Mouse (Mus musculus): ENCODE results near the gene Efna2. TPM values are rescaled to one million over a fixed set of nuclear protein-coding genes. Genes with fewer than 3 reads are reported as not detected.
"Not testable (repeated sequence)": the region's sequence is repeated elsewhere in the genome, so short reads cannot be mapped to it uniquely, and the experiment has no call there.

The Efna2 gene
- total RNA-seq, 4 experiments from 2014 or later = 0.78 to 1.2 (median 1.1) TPM

- no peak for DNase-seq (ENCODE audit: low spot score)
Measured at GRCm38 (mm10) chr10:80189999-80190398, 10.7 kb downstream of the Efna2 start.

- no peak for DNase-seq (ENCODE audit: low spot score)
Measured at GRCm38 (mm10) chr10:80190491-80191051, 11.3 kb downstream of the Efna2 start.

- no peak for DNase-seq (ENCODE audit: low spot score)
Measured at GRCm38 (mm10) chr10:80193976-80194375, 14.7 kb downstream of the Efna2 start.

- no peak for DNase-seq (ENCODE audit: low spot score)
Measured at GRCm38 (mm10) chr10:80194441-80194840, 15.2 kb downstream of the Efna2 start.

GRCm38 (mm10) chr10:80196167-80196566, 16.9 kb downstream of the Efna2 start:
- no peak for DNase-seq (ENCODE audit: low spot score)

GRCm38 (mm10) chr10:80196778-80197581, 17.7 kb downstream of the Efna2 start:
- no peak for DNase-seq (ENCODE audit: low spot score)

- peak; percentile 88 for DNase-seq (ENCODE audit: low spot score)
Measured at GRCm38 (mm10) chr10:80199440-80200008, 20.2 kb downstream of the Efna2 start.

GRCm38 (mm10) chr10:80200485-80200884, 21.2 kb downstream of the Efna2 start:
- no peak for DNase-seq (ENCODE audit: low spot score)

GRCm38 (mm10) chr10:80204055-80204454, 24.8 kb downstream of the Efna2 start:
- no peak for DNase-seq (ENCODE audit: low spot score)

- DNase-seq (ENCODE audit: low spot score) = no peak
Measured at GRCm38 (mm10) chr10:80207201-80207600, 27.9 kb downstream of the Efna2 start.

- no peak for DNase-seq (ENCODE audit: low spot score)
Measured at GRCm38 (mm10) chr10:80207676-80208075, 28.4 kb downstream of the Efna2 start.

GRCm38 (mm10) chr10:80208248-80208647, 29.0 kb downstream of the Efna2 start:
- no peak for DNase-seq (ENCODE audit: low spot score)

GRCm38 (mm10) chr10:80208841-80209371, 29.6 kb downstream of the Efna2 start:
- DNase-seq (ENCODE audit: low spot score) = no peak

GRCm38 (mm10) chr10:80211547-80212103, 32.3 kb downstream of the Efna2 start:
- DNase-seq (ENCODE audit: low spot score) = not testable (repeated sequence)

- no peak for DNase-seq (ENCODE audit: low spot score)
Measured at GRCm38 (mm10) chr10:80215048-80215772, 35.9 kb downstream of the Efna2 start.

- DNase-seq (ENCODE audit: low spot score) = no peak
Measured at GRCm38 (mm10) chr10:80220676-80221075, 41.4 kb downstream of the Efna2 start.

GRCm38 (mm10) chr10:80223137-80223536, 43.9 kb downstream of the Efna2 start:
- not testable (repeated sequence) for DNase-seq (ENCODE audit: low spot score)

- no peak for DNase-seq (ENCODE audit: low spot score)
Measured at GRCm38 (mm10) chr10:80226071-80226415, 46.8 kb downstream of the Efna2 start.

GRCm38 (mm10) chr10:80226416-80227165, 47.3 kb downstream of the Efna2 start, which contains the start of gene Mum1:
Gene Mum1 (plus strand): TSS chr10:80226434.
- peak; percentile 99 for DNase-seq (ENCODE audit: low spot score)

- no peak for DNase-seq (ENCODE audit: low spot score)
Measured at GRCm38 (mm10) chr10:80227166-80227539, 47.9 kb downstream of the Efna2 start.

Data from heart, adult 8-10 months (tissue).